Mouse (Mus musculus) limb, embryonic 11.5 days (tissue): ENCODE results near the gene Ccnf. TPM values are rescaled to one million over a fixed set of nuclear protein-coding genes. Genes with fewer than 3 reads are reported as not detected.

Source experiments
- ATAC-seq: fragments of 200-750 bp; cut with Nextera tagmentation; 2 replicates; pipeline ENCODE4 v1.8.0; 2017; ENCODE audit warnings: low read depth; ENCODE audit not compliant: insufficient number of reproducible peaks, low FRiP score, low TSS enrichment
- DNase-seq: peaks from one replicate; pipeline ENCODE4 v3.0.0-alpha.2; 2015; ENCODE audit warnings: low spot score
- H3K27ac ChIP-seq: fragments of 300-500 bp; sonication (generic); replicated peaks from 2 replicates; pipeline ENCODE4 v1.5.1; 2014; ENCODE audit warnings: low read depth, mild to moderate bottlenecking, low read length
- H3K27me3 ChIP-seq: fragments of 300-500 bp; sonication (generic); 2 replicates; pipeline ENCODE4 v1.6.1; 2014; ENCODE audit warnings: mild to moderate bottlenecking, low read length, mixed read lengths; ENCODE audit not compliant: control insufficient read depth, insufficient read depth
- H3K36me3 ChIP-seq: fragments of 300-500 bp; sonication (generic); 2 replicates; pipeline ENCODE4 v1.6.1; 2014; ENCODE audit warnings: mild to moderate bottlenecking, low read length, moderate library complexity, mixed read lengths; ENCODE audit not compliant: control insufficient read depth, insufficient read depth
- H3K4me1 ChIP-seq: fragments of 300-500 bp; sonication (generic); 2 replicates; pipeline ENCODE4 v1.6.1; 2014; ENCODE audit warnings: low read length, mixed read lengths; ENCODE audit not compliant: control insufficient read depth, insufficient read depth
- H3K4me2 ChIP-seq: fragments of 300-500 bp; sonication (generic); 2 replicates; pipeline ENCODE4 v1.6.1; 2014; ENCODE audit warnings: low read depth, mild to moderate bottlenecking, moderate library complexity; ENCODE audit not compliant: severe bottlenecking
- H3K4me3 ChIP-seq: fragments of 300-500 bp; sonication (generic); 2 replicates; pipeline ENCODE4 v1.5.1; 2014; ENCODE audit warnings: low read depth, low read length
- H3K9ac ChIP-seq: fragments of 300-500 bp; sonication (generic); 2 replicates; pipeline ENCODE4 v1.6.1; 2014; ENCODE audit warnings: mild to moderate bottlenecking, low read length
- H3K9me3 ChIP-seq: fragments of 300-500 bp; sonication (generic); 2 replicates; pipeline ENCODE4 v1.6.1; 2016; ENCODE audit warnings: low read length; ENCODE audit not compliant: control insufficient read depth
- WGBS: fragments of 180-500 bp; shearing (Covaris S2); extraction: QIAGEN DNeasy Blood & Tissue Kit; methylation state at CpG from one replicate; pipeline ENCODE4 v1.1.7; 2014; 5-methylcytosine and 5-hydroxymethylcytosine counted together
- polyA plus RNA-seq: library from polyadenylated mRNA; unstranded; fragments of >200 nt; fragmentation: Nextera tagmentation; extraction: Ambion mirVana; gene quantifications from 2 replicates; pipeline ENCODE4 v1.2.1, GENCODE M21; 2014

The Ccnf gene
- 103 and 108 TPM in 2 replicates for polyA plus RNA-seq

DNA sequence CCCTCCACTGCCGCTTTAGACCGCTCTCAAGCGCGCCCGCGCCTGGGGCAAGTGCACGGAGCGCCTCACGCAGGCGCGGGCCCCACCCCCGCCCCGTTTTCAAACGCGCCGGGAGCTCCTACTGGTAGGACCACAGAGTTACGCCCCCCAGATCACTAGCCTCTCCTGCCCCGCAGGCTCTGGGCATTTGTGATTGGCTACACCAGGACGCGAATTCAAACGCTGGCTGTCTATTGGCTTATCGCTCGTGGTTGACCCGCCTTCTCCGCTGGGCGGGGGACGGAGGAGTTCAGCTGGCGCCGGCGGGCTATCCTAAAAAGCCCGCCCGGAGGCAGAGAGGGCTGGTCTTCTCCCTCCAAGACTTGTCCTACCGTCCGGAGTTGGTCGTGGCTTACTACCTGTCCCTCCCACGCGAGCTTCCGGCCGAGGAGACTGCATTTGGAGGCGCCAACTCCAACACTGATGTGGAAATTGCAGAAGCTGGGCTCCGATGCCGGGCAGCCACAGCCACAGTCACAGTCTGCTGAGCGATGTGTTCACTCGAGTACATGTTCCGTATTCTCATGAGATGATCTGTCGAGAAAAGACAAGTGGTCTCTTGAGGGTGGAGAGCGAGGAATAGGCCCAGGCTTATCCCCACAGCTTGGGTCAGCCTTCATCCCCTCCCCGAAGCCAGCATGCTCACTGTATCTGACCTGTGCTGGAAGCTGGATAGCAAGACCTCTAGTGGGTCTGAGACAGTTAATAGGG lies at the start of gene Ccnf:
TSS of gene Ccnf (minus strand) at position 165 of the 750 bp plus-strand sequence.
- Histone ChIP-seq H3K4me2 (peak within 1 kb of the TSS; percentile 77), H3K4me3 (peak within 1 kb of the TSS; percentile 86), H3K27me3 (no peaks in the 10 kb centered on the region), H3K27ac (peak within 1 kb of the TSS; percentile 80), H3K9me3 (no peaks in the 10 kb centered on the region), H3K36me3 (peaks cover 13% of the 10 kb centered on the region), H3K4me1 (peaks cover 7% of the 10 kb centered on the region), H3K9ac (peak within 1 kb of the TSS; percentile 85)
- WGBS, result under 1% methylated on average over 48 of the region's 48 CpGs
- ATAC-seq, result peak; percentile 100
- peak; percentile 97 for DNase-seq

GRCm38 (mm10) chr17:24300651-24301050 lies 49.4 kb upstream of the Ccnf start:
- H3K4me1 ChIP-seq, result no peaks in the 10 kb centered on the region
- no peak overlapping the region for H3K27ac ChIP-seq
- no peaks in the 10 kb centered on the region for H3K36me3 ChIP-seq
- H3K4me2 ChIP-seq, result no peak overlapping the region
- DNase-seq, result no peak
- no peak overlapping the region for H3K4me3 ChIP-seq
- no peaks in the 10 kb centered on the region for H3K27me3 ChIP-seq
- no peak for ATAC-seq
- H3K9ac ChIP-seq, result no peak overlapping the region
- WGBS, result 75% methylated on average over 4 of the region's 4 CpGs
- H3K9me3 ChIP-seq, result no peaks in the 10 kb centered on the region

GRCm38 (mm10) chr17:24289338-24289737 lies 38.1 kb upstream of the Ccnf start:
- no peak for DNase-seq
- no peak for ATAC-seq
- Histone ChIP-seq H3K27ac (no peak overlapping the region), H3K4me2 (no peak overlapping the region), H3K4me1 (no peaks in the 10 kb centered on the region), H3K9ac (no peak overlapping the region), H3K27me3 (no peaks in the 10 kb centered on the region), H3K4me3 (no peak overlapping the region), H3K36me3 (no peaks in the 10 kb centered on the region), H3K9me3 (no peaks in the 10 kb centered on the region)
- WGBS, result 79% methylated on average over 5 of the region's 5 CpGs

DNA sequence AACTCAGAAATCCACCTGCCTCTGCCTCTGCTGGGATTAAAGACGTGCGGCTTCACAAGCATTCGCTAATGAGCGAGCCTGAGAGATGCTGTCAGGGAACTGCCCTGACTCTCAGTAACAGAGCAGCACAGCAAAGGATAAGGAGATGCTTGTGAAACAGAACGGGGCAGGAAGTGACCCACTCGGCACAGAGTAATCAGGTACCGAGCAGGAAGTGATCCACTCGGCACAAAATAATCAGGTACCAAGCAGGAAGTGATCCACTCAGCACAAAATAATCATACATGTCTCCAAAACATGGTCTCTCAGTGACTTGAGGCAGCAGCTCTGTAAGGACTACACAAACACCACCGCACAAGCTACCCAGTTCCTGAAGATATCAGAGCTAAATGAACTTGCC lies 37.2 kb upstream of the Ccnf start:
- ATAC-seq (no peak), DNase-seq (no peak)
- no peak overlapping the region for H3K9ac ChIP-seq
- no peak overlapping the region for H3K4me3 ChIP-seq
- H3K4me1 ChIP-seq, result no peaks in the 10 kb centered on the region
- no peaks in the 10 kb centered on the region for H3K36me3 ChIP-seq
- no peak overlapping the region for H3K4me2 ChIP-seq
- no peak overlapping the region for H3K27ac ChIP-seq
- no peaks in the 10 kb centered on the region for H3K9me3 ChIP-seq
- WGBS, result 87% methylated on average over 9 of the region's 9 CpGs
- H3K27me3 ChIP-seq, result no peaks in the 10 kb centered on the region

DNA sequence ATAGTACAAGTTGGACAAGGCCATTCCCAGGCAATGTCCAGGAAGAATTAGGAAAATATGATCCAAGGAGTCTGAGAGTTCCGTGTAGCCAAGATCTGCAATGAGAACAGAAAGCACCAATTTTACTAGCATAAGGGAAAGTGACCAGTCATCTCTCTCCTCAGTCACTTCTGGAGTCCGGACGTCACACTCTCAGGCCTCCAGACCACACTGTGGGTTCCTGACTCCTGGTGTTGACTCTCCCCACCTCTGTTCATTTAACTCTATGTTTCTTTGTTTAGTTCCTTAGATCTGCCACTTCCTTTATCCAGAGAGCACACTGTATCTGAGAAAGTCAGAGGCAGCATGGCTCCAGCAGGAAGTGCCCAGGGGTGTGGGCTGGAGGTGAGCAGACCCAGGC lies 34.4 kb upstream of the Ccnf start:
- Histone ChIP-seq H3K4me3 (no peak overlapping the region), H3K9ac (no peak overlapping the region), H3K9me3 (no peaks in the 10 kb centered on the region), H3K4me2 (no peak overlapping the region), H3K4me1 (no peaks in the 10 kb centered on the region), H3K27ac (no peak overlapping the region), H3K27me3 (no peaks in the 10 kb centered on the region), H3K36me3 (no peaks in the 10 kb centered on the region)
- DNase-seq (no peak), ATAC-seq (no peak)
- 82% methylated on average over 3 of the region's 3 CpGs for WGBS

DNA sequence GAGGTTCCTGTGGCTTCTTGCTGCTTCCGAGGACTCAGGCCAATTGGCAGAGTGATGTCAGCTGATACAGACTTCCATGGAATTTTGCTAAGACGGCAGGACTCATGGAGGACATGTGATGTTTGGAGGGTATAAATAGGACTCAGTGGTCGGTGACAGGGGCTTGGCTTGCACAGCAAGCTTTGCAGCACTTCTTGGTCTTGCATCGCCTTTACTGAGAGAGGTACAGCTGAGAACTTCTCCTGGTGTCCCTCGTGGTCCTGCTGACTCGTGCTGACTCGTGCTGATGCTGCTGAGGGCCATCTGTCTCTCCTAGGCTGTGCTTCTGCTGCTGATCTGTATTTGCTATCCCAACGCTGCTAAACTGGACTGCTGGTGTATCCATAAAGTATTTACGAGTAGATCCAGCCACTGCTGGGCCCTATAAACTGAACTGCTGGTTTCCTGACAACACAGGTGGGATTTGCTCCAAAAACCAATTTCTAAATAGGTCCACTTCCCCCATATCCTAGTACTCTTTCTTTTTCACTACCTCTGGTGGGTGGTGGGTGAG lies 32.1 kb upstream of the Ccnf start:
- no peak overlapping the region for H3K4me2 ChIP-seq
- no peak overlapping the region for H3K27ac ChIP-seq
- no peaks in the 10 kb centered on the region for H3K36me3 ChIP-seq
- no peaks in the 10 kb centered on the region for H3K27me3 ChIP-seq
- no peak overlapping the region for H3K9ac ChIP-seq
- no peak overlapping the region for H3K4me3 ChIP-seq
- H3K4me1 ChIP-seq, result no peaks in the 10 kb centered on the region
- DNase-seq (peak; percentile 36), ATAC-seq (no peak)
- 69% methylated on average over 9 of the region's 9 CpGs for WGBS
- no peaks in the 10 kb centered on the region for H3K9me3 ChIP-seq

GRCm38 (mm10) chr17:24282637-24283036 lies 31.4 kb upstream of the Ccnf start:
- Histone ChIP-seq H3K27me3 (no peaks in the 10 kb centered on the region), H3K4me1 (no peaks in the 10 kb centered on the region), H3K36me3 (no peaks in the 10 kb centered on the region), H3K9me3 (no peaks in the 10 kb centered on the region), H3K4me2 (no peak overlapping the region), H3K4me3 (no peak overlapping the region), H3K27ac (no peak overlapping the region), H3K9ac (no peak overlapping the region)
- 77% methylated on average over 4 of the region's 4 CpGs for WGBS
- no peak for DNase-seq
- no peak for ATAC-seq

DNA sequence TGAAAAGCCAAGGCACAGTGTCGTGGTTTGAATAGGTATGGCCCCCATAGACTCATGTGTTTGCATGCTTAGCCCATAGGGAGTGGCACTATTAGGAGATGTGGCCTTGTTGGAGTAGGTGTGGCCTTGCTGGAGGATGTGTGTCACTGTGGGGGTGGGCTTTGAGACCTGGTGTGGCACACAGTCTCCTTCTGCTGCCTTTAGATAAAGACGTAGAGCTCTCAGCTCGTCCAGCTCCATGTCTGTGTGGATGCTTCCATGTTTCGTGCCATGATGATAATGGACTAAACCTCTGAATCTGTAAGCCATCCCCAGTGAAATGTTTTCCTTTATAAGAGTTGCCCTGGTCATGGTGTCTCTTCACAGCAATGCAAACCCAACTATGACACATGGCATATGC lies 28.6 kb upstream of the Ccnf start:
- no peak overlapping the region for H3K27ac ChIP-seq
- DNase-seq (no peak), ATAC-seq (no peak)
- H3K4me2 ChIP-seq, result no peak overlapping the region
- H3K4me3 ChIP-seq, result no peak overlapping the region
- H3K4me1 ChIP-seq, result no peaks in the 10 kb centered on the region
- H3K27me3 ChIP-seq, result no peaks in the 10 kb centered on the region
- no peaks in the 10 kb centered on the region for H3K36me3 ChIP-seq
- 81% methylated on average over 4 of the region's 4 CpGs for WGBS
- H3K9ac ChIP-seq, result no peak overlapping the region
- no peaks in the 10 kb centered on the region for H3K9me3 ChIP-seq
